Mouse (Mus musculus) heart, adult 11 months (tissue): Measurements from ENCODE around the gene Hadha.

Experiments
- DNase-seq: peaks from one replicate; pipeline ENCODE4 v3.0.0; 2022

Gene Hadha

GRCm38 (mm10) chr5:30154474-30155394, at the start of gene Hadha, which contains the start of gene Hadhb:
Gene Hadha (minus strand): TSS chr5:30155162.
Gene Hadhb (plus strand): TSS chr5:30155248.
- DNase-seq, result peak; percentile 99

- DNase-seq, result peak; percentile 76
Observed at GRCm38 (mm10) chr5:30204441-30204840, 49.5 kb upstream of the Hadha start.

GRCm38 (mm10) chr5:30203216-30203885, 48.4 kb upstream of the Hadha start:
- peak; percentile 84 for DNase-seq

- peak; percentile 83 for DNase-seq
Observed at GRCm38 (mm10) chr5:30202221-30202620, 47.3 kb upstream of the Hadha start.

- peak; percentile 89 for DNase-seq
Observed at GRCm38 (mm10) chr5:30201521-30201920, 46.6 kb upstream of the Hadha start.

- peak; percentile 85 for DNase-seq
Observed at GRCm38 (mm10) chr5:30198257-30198656, 43.3 kb upstream of the Hadha start.

GRCm38 (mm10) chr5:30195340-30195739, 40.4 kb upstream of the Hadha start:
- peak; percentile 90 for DNase-seq

GRCm38 (mm10) chr5:30192452-30192851, 37.5 kb upstream of the Hadha start:
- DNase-seq, result peak; percentile 46

GRCm38 (mm10) chr5:30187687-30188485, 32.9 kb upstream of the Hadha start:
- peak; percentile 80 for DNase-seq

- DNase-seq, result peak; percentile 95
Observed at GRCm38 (mm10) chr5:30175811-30176210, 20.8 kb upstream of the Hadha start.

GRCm38 (mm10) chr5:30172931-30173692, 18.1 kb upstream of the Hadha start:
- DNase-seq, result peak; percentile 79

- peak; percentile 93 for DNase-seq
Observed at GRCm38 (mm10) chr5:30172115-30172514, 17.2 kb upstream of the Hadha start.

- peak; percentile 91 for DNase-seq
Observed at GRCm38 (mm10) chr5:30170303-30170940, 15.5 kb upstream of the Hadha start.

GRCm38 (mm10) chr5:30165234-30165946, 10.4 kb upstream of the Hadha start:
- peak; percentile 31 for DNase-seq

GRCm38 (mm10) chr5:30162339-30162738, 7.4 kb upstream of the Hadha start:
- DNase-seq, result no peak

- DNase-seq, result no peak
Observed at GRCm38 (mm10) chr5:30161836-30162235, 6.9 kb upstream of the Hadha start.

- DNase-seq, result peak; percentile 96
Observed at GRCm38 (mm10) chr5:30159601-30160000, 4.6 kb upstream of the Hadha start.

GRCm38 (mm10) chr5:30155821-30156629, 1.1 kb upstream of the Hadha start:
- no peak for DNase-seq

GRCm38 (mm10) chr5:30155395-30155792, 432 bp upstream of the Hadha start:
- DNase-seq, result no peak

GRCm38 (mm10) chr5:30154013-30154412, 949 bp downstream of the Hadha start:
- DNase-seq, result no peak
